Mouse (Mus musculus) MEL (cell line): ENCODE data around the gene Rbm18.

ENCODE experiments used
- CHD2 ChIP-seq: IDR thresholded peaks from 2 replicates; pipeline ENCODE4 v1.6.1; 2011; ENCODE audit warnings: low read length, improper control_type of control experiment
- CTCF ChIP-seq, 3 experiments: IDR thresholded peaks in 2 of 3; conservative IDR thresholded peaks in 1 of 3; 2 replicates each; pipeline ENCODE4 v1.5.1; 2011 to 2012; ENCODE audit warnings: low read length in 3 of 3, low read depth in 2 of 3, mild to moderate bottlenecking in 2 of 3, improper control_type of control experiment in 1 of 3, inconsistent platforms in 1 of 3, mixed read lengths in 1 of 3, moderate library complexity in 1 of 3; ENCODE audit not compliant: control insufficient read depth in 1 of 3, insufficient read depth in 1 of 3, poor library complexity in 1 of 3, severe bottlenecking in 1 of 3
- EP300 ChIP-seq, 2 experiments: IDR thresholded peaks; 2 replicates each; pipeline ENCODE4 v1.6.1; 2011; ENCODE audit warnings: improper control_type of control experiment in 2 of 2, low read length in 2 of 2, low read depth in 1 of 2, mild to moderate bottlenecking in 1 of 2
- GABPA ChIP-seq: IDR thresholded peaks from 2 replicates; pipeline ENCODE4 v1.6.1; 2012; ENCODE audit warnings: low read depth, mild to moderate bottlenecking, inconsistent platforms, low read length, improper control_type of control experiment, moderate library complexity
- MAX ChIP-seq: IDR thresholded peaks from 2 replicates; pipeline ENCODE4 v1.6.1; 2011; ENCODE audit warnings: low read length, improper control_type of control experiment
- POLR2A ChIP-seq, 2 experiments: IDR thresholded peaks; 2 replicates each; pipeline ENCODE4 v1.6.1; 2011 to 2012; ENCODE audit warnings: low read length in 2 of 2, mild to moderate bottlenecking in 2 of 2, control low read depth in 1 of 2, improper control_type of control experiment in 1 of 2, low read depth in 1 of 2, moderate library complexity in 1 of 2; ENCODE audit not compliant: control insufficient read depth in 1 of 2, insufficient read depth in 1 of 2, poor library complexity in 1 of 2
- POLR2AphosphoS5 ChIP-seq: IDR thresholded peaks from 2 replicates; pipeline ENCODE4 v1.6.1; 2012; ENCODE audit warnings: low read depth, borderline replicate concordance, mild to moderate bottlenecking, inconsistent platforms, low read length, moderate library complexity, mixed read lengths
- RCOR1 ChIP-seq: IDR thresholded peaks from 2 replicates; pipeline ENCODE4 v1.6.1; 2012; ENCODE audit warnings: low read depth, mild to moderate bottlenecking, inconsistent platforms, low read length, improper control_type of control experiment
- TCF12 ChIP-seq: IDR thresholded peaks from 2 replicates; pipeline ENCODE4 v1.6.1; 2014; ENCODE audit warnings: low read depth, mild to moderate bottlenecking, inconsistent platforms, low read length, improper control_type of control experiment, moderate library complexity
- USF1 ChIP-seq: IDR thresholded peaks from 2 replicates; pipeline ENCODE4 v1.6.1; 2014; ENCODE audit warnings: low read depth, mild to moderate bottlenecking, inconsistent platforms, low read length, improper control_type of control experiment, moderate library complexity
- ZC3H11A ChIP-seq: IDR thresholded peaks from 2 replicates; pipeline ENCODE4 v1.6.1; 2012; ENCODE audit warnings: low read depth, mild to moderate bottlenecking, inconsistent platforms, low read length, improper control_type of control experiment

- no peak for TF ChIP-seq EP300 (IDR thresholded peaks at IDR 0.05; ENCODE audit: low read depth in 1 of 2, low read length in 2 of 2)
- TF ChIP-seq TCF12 = no peak
- no peak for TF ChIP-seq POLR2AphosphoS5
- TF ChIP-seq CTCF (IDR thresholded peaks at IDR 0.05 in 2 of 3, conservative IDR thresholded peaks at IDR 0.05 in 1 of 3; ENCODE audit: control insufficient read depth in 1 of 3, insufficient read depth in 1 of 3, low read depth in 2 of 3, low read length in 3 of 3, poor library complexity in 1 of 3, severe bottlenecking in 1 of 3) = no peak
- TF ChIP-seq CHD2 = no peak
- TF ChIP-seq RCOR1 = no peak
- TF ChIP-seq MAX = no peak
- TF ChIP-seq ZC3H11A = no peak
- TF ChIP-seq USF1 = no peak
- TF ChIP-seq POLR2A (IDR thresholded peaks at IDR 0.05; ENCODE audit: control insufficient read depth in 1 of 2, insufficient read depth in 1 of 2, low read depth in 1 of 2, low read length in 2 of 2, poor library complexity in 1 of 2) = no peak
- no peak for TF ChIP-seq GABPA
Observed at GRCm38 (mm10) chr2:36104436-36104955, 32.1 kb downstream of the Rbm18 start.
